Mouse (Mus musculus) heart, postnatal 0 days (tissue): Measurements from ENCODE around the gene Tbl1x. TPM values are rescaled to one million over a fixed set of nuclear protein-coding genes. Genes with fewer than 3 reads are reported as not detected.

Experiments used
- ATAC-seq: fragments of 200-750 bp; cut with Nextera tagmentation; 2 replicates; pipeline ENCODE4 v1.8.0; 2017; ENCODE audit warnings: low read depth, moderate number of reproducible peaks, moderate library complexity; ENCODE audit not compliant: insufficient read depth
- DNase-seq: peaks from one replicate; pipeline ENCODE4 v3.0.0-alpha.2; 2016; ENCODE audit warnings: low spot score
- H3K27ac ChIP-seq: fragments of 300-500 bp; sonication (generic); 2 replicates; pipeline ENCODE4 v1.5.1; 2014; ENCODE audit warnings: low read depth, mild to moderate bottlenecking
- H3K27me3 ChIP-seq: fragments of 300-500 bp; sonication (generic); 2 replicates; pipeline ENCODE4 v1.6.1; 2014; ENCODE audit warnings: low read length, mixed read lengths; ENCODE audit not compliant: control insufficient read depth, insufficient read depth
- H3K36me3 ChIP-seq: fragments of 300-500 bp; sonication (generic); replicated peaks from 2 replicates; pipeline ENCODE4 v1.6.1; 2014; ENCODE audit warnings: low read length, mixed read lengths; ENCODE audit not compliant: control insufficient read depth, insufficient read depth
- H3K4me1 ChIP-seq: fragments of 300-500 bp; sonication (generic); 2 replicates; pipeline ENCODE4 v1.6.1; 2014; ENCODE audit warnings: antibody characterized with exemption; ENCODE audit not compliant: control insufficient read depth, insufficient read depth
- H3K4me2 ChIP-seq: fragments of 300-500 bp; sonication (generic); 2 replicates; pipeline ENCODE4 v1.6.1; 2014; ENCODE audit warnings: low read depth, mild to moderate bottlenecking, low read length, moderate library complexity
- H3K4me3 ChIP-seq: fragments of 300-500 bp; sonication (generic); 2 replicates; pipeline ENCODE4 v1.5.1; 2014; ENCODE audit warnings: low read depth, low read length
- H3K9ac ChIP-seq: fragments of 300-500 bp; sonication (generic); replicated peaks from 2 replicates; pipeline ENCODE4 v1.6.1; 2014; ENCODE audit warnings: low read depth, low read length, mixed read lengths
- H3K9me3 ChIP-seq: fragments of 300-500 bp; sonication (generic); replicated peaks from 2 replicates; pipeline ENCODE4 v1.6.1; 2016; ENCODE audit warnings: low read length; ENCODE audit not compliant: control insufficient read depth
- CTCF ChIP-seq: IDR thresholded peaks from 2 replicates; pipeline ENCODE4 v1.5.1; 2016; ENCODE audit warnings: antibody characterized with exemption, control low read depth, low read depth
- EP300 ChIP-seq: IDR thresholded peaks from 2 replicates; pipeline ENCODE4 v1.6.1; 2016; ENCODE audit warnings: antibody characterized with exemption, low read depth
- WGBS: fragments of 180-500 bp; shearing (Covaris S2); extraction: QIAGEN DNeasy Blood & Tissue Kit; methylation state at CpG from one replicate; pipeline ENCODE4 v1.1.7; 2014; 5-methylcytosine and 5-hydroxymethylcytosine counted together
- polyA plus RNA-seq: library from polyadenylated mRNA; unstranded; fragments of >200 nt; fragmentation: Nextera tagmentation; extraction: Ambion mirVana; gene quantifications from 2 replicates; pipeline ENCODE4 v1.2.1, GENCODE M21; 2015
- total RNA-seq: library from RNA; depleted of rRNA; stranded (reverse); fragments of >200 nt; gene quantifications from 2 replicates; pipeline ENCODE4 v1.2.3, GENCODE M21; 2014; ENCODE audit warnings: low replicate concordance

The Tbl1x gene
- total and polyA plus RNA-seq, 2 experiments from 2014 or later, result 34.1 to 64.4 TPM

DNA sequence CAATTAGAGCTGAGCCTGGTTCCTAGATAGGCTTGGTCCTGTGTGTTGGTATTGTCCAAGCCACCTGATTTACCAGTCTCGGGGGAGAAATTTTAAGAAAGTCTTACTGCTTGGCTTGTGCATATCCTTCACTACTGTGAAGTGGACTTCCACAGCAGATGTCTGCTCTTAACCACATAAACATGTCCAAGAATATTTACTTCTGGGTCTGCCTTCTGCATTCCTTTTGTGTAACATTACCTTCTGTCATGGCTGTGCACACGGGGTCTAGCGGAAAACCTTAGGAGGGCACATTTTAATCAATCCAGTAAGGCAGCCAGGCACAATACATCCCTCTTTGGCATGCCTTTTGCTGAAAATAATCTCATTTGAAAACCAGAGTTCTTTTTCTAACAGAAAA, 125.7 kb downstream of the Tbl1x start:
- Histone ChIP-seq H3K9me3 (no peaks in the 10 kb centered on the region), H3K27ac (no peak overlapping the region), H3K27me3 (no peaks in the 10 kb centered on the region), H3K4me1 (no peaks in the 10 kb centered on the region), H3K4me3 (no peak overlapping the region), H3K36me3 (no peaks in the 10 kb centered on the region), H3K9ac (no peak overlapping the region), H3K4me2 (no peak overlapping the region)
- no peak for TF ChIP-seq CTCF
- TF ChIP-seq EP300, result no peak
- WGBS, result 77% methylated on average over 3 of the region's 3 CpGs
- DNase-seq (no peak), ATAC-seq (no peak)

DNA sequence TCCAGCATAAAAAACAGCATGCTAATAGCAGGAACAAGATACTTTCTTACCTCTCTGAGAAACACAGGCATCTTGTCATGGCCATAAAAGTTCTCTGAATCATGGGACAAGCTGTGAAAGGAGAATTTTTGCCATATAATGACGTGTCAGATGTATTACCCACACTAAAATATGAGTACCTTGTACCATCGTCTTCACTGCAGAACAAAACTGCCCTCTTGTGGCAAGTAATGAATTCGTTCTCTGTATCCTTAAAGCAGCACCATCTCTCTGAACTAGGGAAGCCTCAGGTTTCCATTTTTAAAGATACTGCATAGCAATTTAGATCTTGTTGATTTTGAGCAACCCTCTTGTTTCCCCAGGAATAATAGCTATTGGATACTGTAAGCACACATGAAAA, 127.3 kb downstream of the Tbl1x start:
- ATAC-seq, result no peak
- WGBS, result 9% methylated on average over 3 of the region's 3 CpGs
- H3K9me3 ChIP-seq, result no peaks in the 10 kb centered on the region
- H3K27ac ChIP-seq, result no peak overlapping the region
- no peak overlapping the region for H3K4me3 ChIP-seq
- TF ChIP-seq EP300, result no peak
- peak; percentile 75 for TF ChIP-seq CTCF
- H3K36me3 ChIP-seq, result no peaks in the 10 kb centered on the region
- DNase-seq, result peak; percentile 69
- H3K4me1 ChIP-seq, result no peaks in the 10 kb centered on the region
- no peak overlapping the region for H3K4me2 ChIP-seq
- no peak overlapping the region for H3K9ac ChIP-seq
- H3K27me3 ChIP-seq, result no peaks in the 10 kb centered on the region

GRCm38 (mm10) chrX:77640301-77640700, 129.5 kb downstream of the Tbl1x start:
- Histone ChIP-seq H3K9ac (no peak overlapping the region), H3K9me3 (no peaks in the 10 kb centered on the region), H3K4me2 (no peak overlapping the region), H3K4me1 (no peaks in the 10 kb centered on the region), H3K27ac (no peak overlapping the region), H3K4me3 (no peak overlapping the region), H3K36me3 (0 out of 2 replicates have a peak, but pooled peaks cover 10% of the 10 kb centered on the region), H3K27me3 (no peaks in the 10 kb centered on the region)
- WGBS, result 67% methylated on average over 4 of the region's 4 CpGs
- no peak for ATAC-seq
- DNase-seq, result no peak
- no peak for TF ChIP-seq EP300
- TF ChIP-seq CTCF, result no peak

- no peaks in the 10 kb centered on the region for H3K27me3 ChIP-seq
- no peaks in the 10 kb centered on the region for H3K9me3 ChIP-seq
- ATAC-seq, result no peak
- H3K36me3 ChIP-seq, result peaks cover 48% of the 10 kb centered on the region; the same call in 1 of the 2 replicates
- no peaks in the 10 kb centered on the region for H3K4me1 ChIP-seq
- no peak overlapping the region for H3K27ac ChIP-seq
- TF ChIP-seq CTCF, result no peak
- 80% methylated on average over 7 of the region's 7 CpGs for WGBS
- H3K4me2 ChIP-seq, result no peak overlapping the region
- no peak for DNase-seq
- no peak overlapping the region for H3K4me3 ChIP-seq
- H3K9ac ChIP-seq, result no peak overlapping the region
Measured at GRCm38 (mm10) chrX:77646164-77646563, 135.4 kb downstream of the Tbl1x start.

DNA sequence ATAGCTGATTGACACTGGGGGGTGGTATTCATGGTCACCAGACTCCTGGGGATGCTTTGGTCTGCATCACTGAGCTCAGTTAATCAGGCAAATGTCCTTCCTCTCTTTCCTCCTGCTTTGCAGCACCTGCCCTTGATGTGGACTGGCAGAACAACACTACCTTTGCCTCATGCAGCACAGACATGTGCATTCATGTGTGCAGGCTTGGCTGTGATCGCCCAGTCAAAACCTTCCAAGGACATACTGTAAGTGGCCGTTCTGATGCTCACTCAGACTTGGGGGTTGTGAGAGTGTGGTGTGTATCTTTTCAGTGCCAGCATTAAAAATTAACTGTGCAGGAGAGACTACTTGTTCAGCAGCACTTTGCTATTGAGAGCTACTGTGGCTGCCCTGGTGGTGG, 139.4 kb downstream of the Tbl1x start:
- no peak overlapping the region for H3K27ac ChIP-seq
- no peak overlapping the region for H3K4me2 ChIP-seq
- DNase-seq, result no peak
- H3K9me3 ChIP-seq, result no peaks in the 10 kb centered on the region
- H3K9ac ChIP-seq, result no peak overlapping the region
- H3K4me3 ChIP-seq, result no peak overlapping the region
- H3K27me3 ChIP-seq, result no peaks in the 10 kb centered on the region
- H3K4me1 ChIP-seq, result no peaks in the 10 kb centered on the region
- no peak for ATAC-seq
- TF ChIP-seq CTCF (no peak), EP300 (no peak)
- H3K36me3 ChIP-seq, result peaks cover 63% of the 10 kb centered on the region
- WGBS, result 84% methylated on average over 2 of the region's 2 CpGs

DNA sequence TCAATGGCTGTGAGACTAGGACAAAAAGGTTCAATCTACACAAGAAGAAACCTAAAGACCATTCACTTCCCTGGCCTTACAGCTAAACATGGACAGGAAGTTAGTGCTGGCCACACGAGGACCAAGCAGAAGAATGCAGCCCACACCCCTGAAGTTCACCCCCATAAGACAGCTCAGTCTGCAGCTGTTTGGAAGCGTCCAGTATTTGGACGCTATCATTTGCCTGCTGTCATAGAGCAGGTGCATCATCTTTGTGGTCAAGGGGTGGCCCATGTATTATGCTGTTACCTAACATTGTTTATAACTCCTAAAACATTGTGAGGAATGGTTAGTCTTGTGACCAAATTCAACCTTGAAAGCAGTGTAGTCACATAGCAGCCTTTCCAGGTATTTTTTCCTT, 151.2 kb downstream of the Tbl1x start:
- no peak overlapping the region for H3K27ac ChIP-seq
- no peaks in the 10 kb centered on the region for H3K9me3 ChIP-seq
- no peak overlapping the region for H3K9ac ChIP-seq
- ATAC-seq (no peak), DNase-seq (no peak)
- H3K36me3 ChIP-seq, result peaks cover 30% of the 10 kb centered on the region; the same call in 1 of the 2 replicates
- WGBS, result 76% methylated on average over 3 of the region's 3 CpGs
- H3K4me2 ChIP-seq, result no peak overlapping the region
- TF ChIP-seq EP300, result no peak
- no peak for TF ChIP-seq CTCF
- H3K27me3 ChIP-seq, result no peaks in the 10 kb centered on the region
- no peak overlapping the region for H3K4me3 ChIP-seq
- no peaks in the 10 kb centered on the region for H3K4me1 ChIP-seq
